Mouse (Mus musculus) kidney, embryonic 15.5 days (tissue): ENCODE measurements at regions not wholly inside any gene's neighbourhood (a gene's known extent, or its start where the extent isn't known, plus 50 kb on each side); places are given as distances from the start of the nearest gene placed in this dataset.

ENCODE experiments used
- ATAC-seq: fragments of 200-750 bp; cut with Nextera tagmentation; replicated peaks from 2 replicates; pipeline ENCODE4 v1.8.0; 2017; ENCODE audit warnings: moderate TSS enrichment; ENCODE audit not compliant: low FRiP score
- H3K27ac ChIP-seq: fragments of 300-500 bp; sonication (generic); 2 replicates; pipeline ENCODE4 v1.5.1; 2015; ENCODE audit warnings: mild to moderate bottlenecking, inconsistent platforms
- H3K27me3 ChIP-seq: fragments of 300-500 bp; sonication (generic); 2 replicates; pipeline ENCODE4 v1.6.1; 2015; ENCODE audit warnings: inconsistent platforms
- H3K36me3 ChIP-seq: fragments of 300-500 bp; sonication (generic); 2 replicates; pipeline ENCODE4 v1.6.1; 2015; ENCODE audit warnings: inconsistent platforms
- H3K4me1 ChIP-seq: fragments of 300-500 bp; sonication (generic); 2 replicates; pipeline ENCODE4 v1.6.1; 2015; ENCODE audit warnings: inconsistent platforms
- H3K4me2 ChIP-seq: fragments of 300-500 bp; sonication (generic); 2 replicates; pipeline ENCODE4 v1.6.1; 2015; ENCODE audit warnings: moderate library complexity, mild to moderate bottlenecking, inconsistent platforms
- H3K4me3 ChIP-seq: fragments of 300-500 bp; sonication (generic); replicated peaks from 2 replicates; pipeline ENCODE4 v1.5.1; 2015; ENCODE audit warnings: mild to moderate bottlenecking, inconsistent platforms
- H3K9ac ChIP-seq: fragments of 300-500 bp; sonication (generic); 2 replicates; pipeline ENCODE4 v1.6.1; 2015; ENCODE audit warnings: mild to moderate bottlenecking, inconsistent platforms
- H3K9me3 ChIP-seq: fragments of 300-500 bp; sonication (generic); replicated peaks from 2 replicates; pipeline ENCODE4 v1.6.1; 2016; ENCODE audit warnings: inconsistent platforms
- WGBS: fragments of 180-500 bp; shearing (Covaris S2); methylation state at CpG from one replicate; pipeline ENCODE4 v1.1.7; 2015; ENCODE audit warnings: mixed read lengths; 5-methylcytosine and 5-hydroxymethylcytosine counted together

- ATAC-seq: no peak
- WGBS: 84% methylated on average over 9 of the region's 9 CpGs
- no peak overlapping the region for H3K4me2 ChIP-seq
- no peak overlapping the region for H3K9ac ChIP-seq
- H3K9me3 ChIP-seq: no peaks in the 10 kb centered on the region
- no peak overlapping the region for H3K4me3 ChIP-seq
- no peak overlapping the region for H3K27ac ChIP-seq
- H3K4me1 ChIP-seq: peaks cover 60% of the 10 kb centered on the region
- H3K36me3 ChIP-seq: no peaks in the 10 kb centered on the region
- peaks cover 5% of the 10 kb centered on the region; the same call in 1 of the 2 replicates for H3K27me3 ChIP-seq
These were observed 204.1 kb downstream of the Sox9 start for GRCm38 (mm10) chr11:112986029-112986573.

GRCm38 (mm10) chr11:112987782-112988181, 205.8 kb downstream of the Sox9 start:
- Histone ChIP-seq H3K9ac (no peak overlapping the region), H3K27ac (peak overlapping the region; percentile 91), H3K27me3 (peaks cover 5% of the 10 kb centered on the region; the same call in 1 of the 2 replicates), H3K36me3 (no peaks in the 10 kb centered on the region), H3K4me2 (0 out of 2 replicates have a peak overlapping the region, but pooled peaks have one; percentile 10), H3K9me3 (no peaks in the 10 kb centered on the region), H3K4me1 (peaks cover 60% of the 10 kb centered on the region), H3K4me3 (no peak overlapping the region)
- 57% methylated on average over 7 of the region's 7 CpGs for WGBS
- ATAC-seq: peak; percentile 40

- Histone ChIP-seq H3K27me3 (peaks cover 5% of the 10 kb centered on the region; the same call in 1 of the 2 replicates), H3K4me3 (no peak overlapping the region), H3K36me3 (no peaks in the 10 kb centered on the region), H3K4me2 (no peak overlapping the region), H3K4me1 (peaks cover 53% of the 10 kb centered on the region), H3K9ac (no peak overlapping the region), H3K9me3 (no peaks in the 10 kb centered on the region), H3K27ac (0 out of 2 replicates have a peak overlapping the region, but pooled peaks have one; percentile 16)
- WGBS: 58% methylated on average over 1 of the region's 1 CpGs
- ATAC-seq: no peak
These were observed 206.9 kb downstream of the Sox9 start for GRCm38 (mm10) chr11:112988900-112989299.

- peak overlapping the region; percentile 37; the same call in 1 of the 2 replicates for H3K27ac ChIP-seq
- H3K4me3 ChIP-seq: no peak overlapping the region
- peaks cover 53% of the 10 kb centered on the region for H3K4me1 ChIP-seq
- H3K36me3 ChIP-seq: no peaks in the 10 kb centered on the region
- H3K4me2 ChIP-seq: no peak overlapping the region
- WGBS: 28% methylated on average over 13 of the region's 13 CpGs
- no peak overlapping the region for H3K9ac ChIP-seq
- no peaks in the 10 kb centered on the region for H3K9me3 ChIP-seq
- peak; percentile 49 for ATAC-seq
- H3K27me3 ChIP-seq: peaks cover 5% of the 10 kb centered on the region; the same call in 1 of the 2 replicates
These were observed 208.0 kb downstream of the Sox9 start for GRCm38 (mm10) chr11:112989981-112990512.

- Histone ChIP-seq H3K4me1 (peaks cover 53% of the 10 kb centered on the region), H3K27ac (peak overlapping the region; percentile 37; the same call in 1 of the 2 replicates)
These were observed 208.7 kb downstream of the Sox9 start for GRCm38 (mm10) chr11:112990751-112991150.

GRCm38 (mm10) chr11:112991862-112992261, 209.8 kb downstream of the Sox9 start:
- Histone ChIP-seq H3K9ac (no peak overlapping the region), H3K4me2 (peak overlapping the region; percentile 3; the same call in 1 of the 2 replicates), H3K27me3 (0 out of 2 replicates have a peak, but pooled peaks cover under 1% of the 10 kb centered on the region), H3K9me3 (no peaks in the 10 kb centered on the region), H3K4me3 (no peak overlapping the region), H3K36me3 (no peaks in the 10 kb centered on the region), H3K4me1 (peaks cover 53% of the 10 kb centered on the region), H3K27ac (peak overlapping the region; percentile 69)
- 19% methylated on average over 13 of the region's 13 CpGs for WGBS
- ATAC-seq: peak; percentile 57

More at GRCm38 (mm10) chr11:112990751-112991150, 208.7 kb downstream of the Sox9 start:
- Histone ChIP-seq H3K9me3 (no peaks in the 10 kb centered on the region), H3K36me3 (no peaks in the 10 kb centered on the region), H3K4me3 (no peak overlapping the region), H3K9ac (no peak overlapping the region), H3K27me3 (peaks cover 5% of the 10 kb centered on the region; the same call in 1 of the 2 replicates), H3K4me2 (no peak overlapping the region)
- 76% methylated on average over 11 of the region's 11 CpGs for WGBS
- ATAC-seq: no peak

GRCm38 (mm10) chr11:112998777-112999583, 217.0 kb downstream of the Sox9 start:
- H3K4me1 ChIP-seq: peaks cover 6% of the 10 kb centered on the region
- H3K27me3 ChIP-seq: 0 out of 2 replicates have a peak, but pooled peaks cover 7% of the 10 kb centered on the region
- H3K4me2 ChIP-seq: no peak overlapping the region
- no peak overlapping the region for H3K27ac ChIP-seq
- no peaks in the 10 kb centered on the region for H3K36me3 ChIP-seq
- H3K4me3 ChIP-seq: no peak overlapping the region
- no peaks in the 10 kb centered on the region for H3K9me3 ChIP-seq
- peak; percentile 52 for ATAC-seq
- WGBS: 44% methylated on average over 5 of the region's 5 CpGs
- H3K9ac ChIP-seq: no peak overlapping the region

GRCm38 (mm10) chr11:113001071-113001470, 219.0 kb downstream of the Sox9 start:
- Histone ChIP-seq H3K9me3 (no peaks in the 10 kb centered on the region), H3K4me1 (peaks cover 6% of the 10 kb centered on the region), H3K27ac (no peak overlapping the region), H3K9ac (no peak overlapping the region), H3K27me3 (0 out of 2 replicates have a peak, but pooled peaks cover 7% of the 10 kb centered on the region), H3K4me2 (no peak overlapping the region), H3K4me3 (no peak overlapping the region), H3K36me3 (no peaks in the 10 kb centered on the region)
- WGBS: 76% methylated on average over 6 of the region's 6 CpGs
- no peak for ATAC-seq

GRCm38 (mm10) chr11:113005895-113006294, 223.9 kb downstream of the Sox9 start:
- no peaks in the 10 kb centered on the region for H3K36me3 ChIP-seq
- WGBS: 85% methylated on average over 9 of the region's 9 CpGs

GRCm38 (mm10) chr11:113008521-113008920, 226.5 kb downstream of the Sox9 start:
- Histone ChIP-seq H3K4me1 (peaks cover 9% of the 10 kb centered on the region; the same call in 1 of the 2 replicates), H3K9me3 (no peaks in the 10 kb centered on the region), H3K27ac (no peak overlapping the region), H3K27me3 (no peaks in the 10 kb centered on the region), H3K9ac (no peak overlapping the region), H3K4me2 (no peak overlapping the region), H3K36me3 (no peaks in the 10 kb centered on the region), H3K4me3 (no peak overlapping the region)
- ATAC-seq: no peak
- 59% methylated on average over 4 of the region's 4 CpGs for WGBS

More at GRCm38 (mm10) chr11:113005895-113006294, 223.9 kb downstream of the Sox9 start:
- no peak for ATAC-seq
- Histone ChIP-seq H3K4me2 (no peak overlapping the region), H3K27me3 (no peaks in the 10 kb centered on the region), H3K27ac (no peak overlapping the region), H3K9ac (no peak overlapping the region), H3K9me3 (no peaks in the 10 kb centered on the region), H3K4me1 (peaks cover 9% of the 10 kb centered on the region; the same call in 1 of the 2 replicates), H3K4me3 (no peak overlapping the region)

GRCm38 (mm10) chr11:113009376-113009775, 227.4 kb downstream of the Sox9 start:
- no peak for ATAC-seq
- 82% methylated on average over 6 of the region's 6 CpGs for WGBS
- Histone ChIP-seq H3K4me3 (no peak overlapping the region), H3K9me3 (no peaks in the 10 kb centered on the region), H3K4me2 (no peak overlapping the region), H3K27me3 (no peaks in the 10 kb centered on the region), H3K9ac (no peak overlapping the region), H3K36me3 (no peaks in the 10 kb centered on the region), H3K27ac (no peak overlapping the region), H3K4me1 (peaks cover 15% of the 10 kb centered on the region; the same call in 1 of the 2 replicates)

- Histone ChIP-seq H3K36me3 (no peaks in the 10 kb centered on the region), H3K4me1 (peaks cover 28% of the 10 kb centered on the region), H3K27ac (no peak overlapping the region), H3K9me3 (no peaks in the 10 kb centered on the region), H3K4me2 (no peak overlapping the region), H3K4me3 (no peak overlapping the region), H3K27me3 (no peaks in the 10 kb centered on the region), H3K9ac (no peak overlapping the region)
- ATAC-seq: no peak
- 76% methylated on average over 5 of the region's 5 CpGs for WGBS
These were observed 228.9 kb downstream of the Sox9 start for GRCm38 (mm10) chr11:113010906-113011305.
